Mouse (Mus musculus) lung, embryonic 14.5 days (tissue): Measurements from ENCODE around the gene Tff2. TPM values are rescaled to one million over a fixed set of nuclear protein-coding genes. Genes with fewer than 3 reads are reported as not detected.

Experiments
- ATAC-seq: fragments of 200-750 bp; cut with Nextera tagmentation; 2 replicates; pipeline ENCODE4 v1.8.0; 2017; ENCODE audit warnings: mild to moderate bottlenecking, moderate TSS enrichment, moderate library complexity; ENCODE audit not compliant: insufficient read depth
- DNase-seq: peaks from one replicate; pipeline ENCODE4 v3.0.0-alpha.2; 2015
- H3K27ac ChIP-seq: fragments of 300-500 bp; sonication (generic); 2 replicates; pipeline ENCODE4 v1.5.1; 2014; ENCODE audit warnings: low read depth, mild to moderate bottlenecking, moderate library complexity
- H3K27me3 ChIP-seq: fragments of 300-500 bp; sonication (generic); 2 replicates; pipeline ENCODE4 v1.6.1; 2014; ENCODE audit warnings: low read length, control low read depth; ENCODE audit not compliant: insufficient read depth
- H3K36me3 ChIP-seq: fragments of 300-500 bp; sonication (generic); 2 replicates; pipeline ENCODE4 v1.6.1; 2014; ENCODE audit warnings: control low read depth; ENCODE audit not compliant: insufficient read depth
- H3K4me1 ChIP-seq: fragments of 300-500 bp; sonication (generic); 2 replicates; pipeline ENCODE4 v1.6.1; 2014; ENCODE audit warnings: antibody characterized with exemption, control low read depth; ENCODE audit not compliant: insufficient read depth
- H3K4me2 ChIP-seq: fragments of 300-500 bp; sonication (generic); 2 replicates; pipeline ENCODE4 v1.6.1; 2014; ENCODE audit warnings: mild to moderate bottlenecking
- H3K4me3 ChIP-seq: fragments of 300-500 bp; sonication (generic); 2 replicates; pipeline ENCODE4 v1.5.1; 2014; ENCODE audit warnings: low read depth, low read length
- H3K9ac ChIP-seq: fragments of 300-500 bp; sonication (generic); 2 replicates; pipeline ENCODE4 v1.6.1; 2014
- H3K9me3 ChIP-seq: fragments of 300-500 bp; sonication (generic); 2 replicates; pipeline ENCODE4 v1.6.1; 2016; ENCODE audit warnings: low read depth, low read length, control low read depth
- CTCF ChIP-seq: IDR thresholded peaks from 2 replicates; pipeline ENCODE4 v1.5.1; 2016; ENCODE audit warnings: antibody characterized with exemption, low read depth
- WGBS: fragments of 180-500 bp; shearing (Covaris S2); extraction: QIAGEN DNeasy Blood & Tissue Kit; methylation state at CpG from one replicate; pipeline ENCODE4 v1.1.7; 2014; 5-methylcytosine and 5-hydroxymethylcytosine counted together
- polyA plus RNA-seq: library from polyadenylated mRNA; unstranded; fragments of >200 nt; fragmentation: Nextera tagmentation; extraction: Ambion mirVana; gene quantifications from 2 replicates; pipeline ENCODE4 v1.2.1, GENCODE M21; 2014

Tff2 gene
- polyA plus RNA-seq, 1 experiment from 2014 or later, result not detected

- Histone ChIP-seq H3K27ac (no peak overlapping the region), H3K4me3 (no peak overlapping the region), H3K9ac (no peak overlapping the region), H3K36me3 (no peaks in the 10 kb centered on the region), H3K9me3 (no peaks in the 10 kb centered on the region), H3K4me1 (no peaks in the 10 kb centered on the region), H3K27me3 (no peaks in the 10 kb centered on the region), H3K4me2 (no peak overlapping the region)
- ATAC-seq (no peak), DNase-seq (no peak)
- no peak for TF ChIP-seq CTCF
- WGBS, result 89% methylated on average over 1 of the region's 1 CpGs
Observed at GRCm38 (mm10) chr17:31136821-31137220, 7.3 kb downstream of the Tff2 start.

DNA sequence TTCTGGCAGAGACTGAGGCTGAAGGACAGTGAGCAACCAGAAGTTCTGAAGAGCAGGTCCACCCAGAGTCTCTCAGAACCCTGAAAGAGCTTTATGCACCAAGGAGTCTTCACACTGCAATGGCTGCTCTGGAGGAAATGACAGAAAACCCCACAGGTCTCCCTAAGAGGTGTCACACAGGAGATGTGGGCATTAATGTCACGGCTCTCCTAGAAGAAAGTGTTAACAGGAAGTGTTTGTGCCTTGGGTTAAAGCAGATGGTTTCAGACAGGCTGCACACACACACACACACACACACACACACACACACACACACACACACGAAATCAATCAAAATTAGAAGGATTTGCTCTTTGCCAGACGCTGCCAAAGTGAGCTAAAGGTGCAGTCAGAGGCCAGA, 7.8 kb downstream of the Tff2 start:
- H3K9me3 ChIP-seq, result no peaks in the 10 kb centered on the region
- WGBS, result 34% methylated on average over 3 of the region's 3 CpGs
- TF ChIP-seq CTCF, result no peak

DNA sequence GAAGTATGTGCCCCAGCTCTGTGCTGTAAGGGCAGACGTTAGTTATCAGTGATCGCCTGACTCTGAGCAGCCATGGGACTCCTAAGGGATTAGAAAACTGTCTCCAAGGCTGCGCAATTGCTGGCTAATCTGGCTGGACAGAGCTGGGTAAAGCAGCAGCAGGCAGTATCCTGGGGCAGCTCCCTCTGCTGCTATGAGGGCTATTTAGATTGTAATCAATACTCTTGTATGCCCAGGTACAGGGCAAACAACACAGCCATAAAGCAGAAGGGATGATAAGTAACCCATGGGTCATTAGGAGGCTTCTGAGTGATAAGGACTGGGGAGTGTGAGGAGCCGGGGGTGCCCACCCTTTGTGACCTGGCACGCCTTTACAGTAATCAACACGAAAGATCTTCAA, 9.2 kb downstream of the Tff2 start:
- WGBS, result 63% methylated on average over 6 of the region's 6 CpGs
- H3K27ac ChIP-seq, result no peak overlapping the region

More for the DNA sequence above, 7.8 kb downstream of the Tff2 start:
- ATAC-seq, result no peak
- DNase-seq, result no peak
- H3K36me3 ChIP-seq, result no peaks in the 10 kb centered on the region
- H3K27me3 ChIP-seq, result no peaks in the 10 kb centered on the region
- no peaks in the 10 kb centered on the region for H3K4me1 ChIP-seq
- no peak overlapping the region for H3K4me3 ChIP-seq
- H3K9ac ChIP-seq, result no peak overlapping the region
- H3K4me2 ChIP-seq, result no peak overlapping the region
- no peak overlapping the region for H3K27ac ChIP-seq

DNA sequence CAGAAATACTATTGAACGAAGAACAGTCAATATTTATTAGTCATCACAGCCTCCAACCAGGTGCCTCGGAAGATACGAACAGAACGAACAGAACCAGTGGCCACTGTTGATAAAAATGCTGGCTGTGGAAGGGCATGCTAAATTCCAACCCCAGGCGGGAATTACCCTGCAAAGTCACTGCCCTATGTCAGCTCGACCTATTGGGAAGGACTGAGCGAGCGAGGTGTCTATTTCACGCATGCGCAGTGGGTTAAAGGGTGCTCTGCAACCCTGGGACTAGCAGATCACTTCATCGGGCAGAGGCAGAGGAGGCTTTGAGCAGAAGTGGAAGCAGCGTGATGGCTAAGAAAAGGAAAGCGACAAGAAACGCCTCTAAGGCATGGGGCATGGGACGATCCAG, 10.3 kb downstream of the Tff2 start:
- Histone ChIP-seq H3K9me3 (no peaks in the 10 kb centered on the region), H3K4me1 (no peaks in the 10 kb centered on the region), H3K4me2 (no peak overlapping the region), H3K4me3 (no peak overlapping the region), H3K9ac (no peak overlapping the region), H3K36me3 (no peaks in the 10 kb centered on the region), H3K27me3 (no peaks in the 10 kb centered on the region), H3K27ac (no peak overlapping the region)
- no peak for ATAC-seq
- WGBS, result 57% methylated on average over 15 of the region's 15 CpGs
- TF ChIP-seq CTCF, result no peak
- peak; percentile 36 for DNase-seq

More for the DNA sequence above, 9.2 kb downstream of the Tff2 start:
- ATAC-seq, result no peak
- Histone ChIP-seq H3K4me1 (no peaks in the 10 kb centered on the region), H3K4me3 (no peak overlapping the region), H3K9ac (no peak overlapping the region), H3K27me3 (no peaks in the 10 kb centered on the region), H3K9me3 (no peaks in the 10 kb centered on the region), H3K36me3 (no peaks in the 10 kb centered on the region), H3K4me2 (no peak overlapping the region)
- no peak for DNase-seq
- no peak for TF ChIP-seq CTCF

DNA sequence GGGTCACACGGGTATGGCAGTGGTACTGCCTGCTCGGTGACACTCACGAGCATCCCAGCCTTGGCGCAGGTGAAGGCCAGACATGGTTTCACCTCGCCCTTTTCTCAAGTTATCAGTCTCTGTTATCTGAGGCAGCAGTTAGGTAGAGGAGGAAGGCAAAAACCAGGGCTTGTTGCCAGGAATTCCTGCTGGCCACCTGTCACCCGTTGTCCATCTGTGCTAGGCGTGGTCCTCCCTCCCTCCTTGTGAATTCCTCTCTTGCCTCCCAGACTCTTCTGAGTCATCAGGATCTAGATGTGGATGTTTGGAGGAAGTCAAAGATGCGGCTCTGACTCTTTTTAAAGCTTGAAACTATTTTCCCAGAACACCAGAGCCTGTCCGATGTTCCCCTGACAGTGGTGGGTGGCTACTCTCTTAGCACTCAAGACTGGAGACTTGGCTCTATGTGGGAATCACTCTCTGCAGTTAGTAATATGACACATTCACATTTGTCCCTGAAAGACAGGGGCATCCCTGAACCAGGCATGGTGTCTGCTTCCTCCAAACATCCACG, 12.7 kb downstream of the Tff2 start:
- Histone ChIP-seq H3K4me2 (no peak overlapping the region), H3K9ac (no peak overlapping the region), H3K4me3 (no peak overlapping the region), H3K27ac (no peak overlapping the region), H3K4me1 (no peaks in the 10 kb centered on the region), H3K27me3 (no peaks in the 10 kb centered on the region), H3K9me3 (no peaks in the 10 kb centered on the region), H3K36me3 (no peaks in the 10 kb centered on the region)
- no peak for TF ChIP-seq CTCF
- ATAC-seq (no peak), DNase-seq (no peak)
- 66% methylated on average over 10 of the region's 10 CpGs for WGBS

GRCm38 (mm10) chr17:31129452-31129851, 14.6 kb downstream of the Tff2 start, which contains the start of gene Tff3:
Tff3 (minus strand) TSS chr17:31129646.
- Histone ChIP-seq H3K9me3 (no peaks in the 10 kb centered on the region), H3K36me3 (no peaks in the 10 kb centered on the region), H3K4me3 (no peak within 1 kb of the TSS), H3K4me1 (no peaks in the 10 kb centered on the region), H3K27me3 (no peaks in the 10 kb centered on the region), H3K4me2 (no peak within 1 kb of the TSS), H3K9ac (no peak within 1 kb of the TSS), H3K27ac (no peak within 1 kb of the TSS)
- no peak for ATAC-seq
- WGBS, result 17% methylated on average over 2 of the region's 2 CpGs
- no peak for TF ChIP-seq CTCF
- no peak for DNase-seq

DNA sequence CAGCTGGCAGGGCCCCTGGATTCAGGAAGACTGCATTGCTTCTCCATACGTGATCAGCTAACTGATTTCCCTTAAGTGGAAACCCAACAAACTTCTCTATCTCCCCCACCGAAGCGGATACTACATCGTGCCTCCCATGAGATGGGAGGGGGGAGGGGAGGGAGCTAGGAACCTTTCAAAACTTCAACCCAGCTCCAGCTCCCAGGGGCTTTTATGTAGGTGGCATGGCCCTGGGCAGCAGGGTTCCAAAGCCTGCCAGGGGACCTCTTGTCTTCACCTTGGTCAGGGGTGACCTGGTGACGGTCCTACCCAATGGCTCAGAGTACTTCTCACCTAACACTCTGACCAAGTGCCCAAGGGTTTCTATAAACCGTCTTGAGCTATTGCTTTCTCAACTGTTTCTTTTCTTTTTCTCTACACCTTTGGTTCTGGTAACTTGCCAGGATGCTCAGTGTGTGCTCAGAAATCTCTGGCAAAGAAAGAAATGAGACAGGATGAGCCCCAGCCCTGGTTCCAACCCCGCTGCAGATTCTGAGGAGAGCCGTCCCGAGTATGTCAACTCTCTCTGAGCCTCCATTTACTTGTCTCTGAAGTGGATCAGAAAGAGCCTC, 15.3 kb downstream of the Tff2 start:
- Histone ChIP-seq H3K36me3 (no peaks in the 10 kb centered on the region), H3K9ac (no peak overlapping the region), H3K4me3 (no peak overlapping the region), H3K4me2 (no peak overlapping the region), H3K9me3 (no peaks in the 10 kb centered on the region), H3K27ac (no peak overlapping the region), H3K4me1 (no peaks in the 10 kb centered on the region), H3K27me3 (no peaks in the 10 kb centered on the region)
- DNase-seq (no peak), ATAC-seq (no peak)
- no peak for TF ChIP-seq CTCF
- 69% methylated on average over 9 of the region's 9 CpGs for WGBS
